Mouse (Mus musculus) lung, postnatal 0 days (tissue): ENCODE data around the gene Zranb3.

Source experiments
- CTCF ChIP-seq: IDR thresholded peaks from 2 replicates; pipeline ENCODE4 v1.5.1; 2016; ENCODE audit warnings: antibody characterized with exemption, mild to moderate bottlenecking
- EP300 ChIP-seq: IDR thresholded peaks from 2 replicates; pipeline ENCODE4 v1.6.1; 2016; ENCODE audit warnings: antibody characterized with exemption, mild to moderate bottlenecking, control low read depth

GRCm38 (mm10) chr1:128098309-128098708 lies 4.5 kb downstream of the Zranb3 start:
- no peak for TF ChIP-seq CTCF
- no peak for TF ChIP-seq EP300
